Mouse (Mus musculus): ENCODE measurements around the gene Necab3. TPM values are rescaled to one million over a fixed set of nuclear protein-coding genes. Genes with fewer than 3 reads are reported as not detected.

The Necab3 gene
- polyA plus RNA-seq, 1 experiment = 5.1 TPM

DNA sequence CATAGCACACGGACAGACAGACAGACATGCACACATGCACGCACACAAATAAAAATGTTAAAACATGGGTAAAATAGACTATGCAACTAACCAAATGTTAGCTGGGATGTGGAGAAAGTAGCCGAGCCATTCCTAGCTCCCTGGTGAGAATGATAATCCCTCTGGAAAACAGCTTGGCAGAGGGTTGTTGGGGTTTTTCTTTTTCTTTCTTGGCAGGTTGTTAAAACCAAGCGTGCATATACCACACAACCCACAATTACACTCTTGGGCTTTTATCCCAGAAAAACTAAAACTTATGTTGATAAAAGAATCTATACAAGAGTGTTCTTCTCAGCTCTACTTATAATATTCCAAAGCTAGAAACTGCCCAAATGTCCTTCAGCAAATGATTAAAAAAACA lies 30.4 kb upstream of the Necab3 start:
- TF ChIP-seq POLR2A (IDR thresholded peaks at IDR 0.05; ENCODE audit: insufficient read depth, low read length) (no peak), CTCF (IDR thresholded peaks at IDR 0.05; ENCODE audit: low read depth, low read length) (no peak), EP300 (IDR thresholded peaks at IDR 0.05; ENCODE audit: insufficient read depth, low read depth, low read length) (no peak)

DNA sequence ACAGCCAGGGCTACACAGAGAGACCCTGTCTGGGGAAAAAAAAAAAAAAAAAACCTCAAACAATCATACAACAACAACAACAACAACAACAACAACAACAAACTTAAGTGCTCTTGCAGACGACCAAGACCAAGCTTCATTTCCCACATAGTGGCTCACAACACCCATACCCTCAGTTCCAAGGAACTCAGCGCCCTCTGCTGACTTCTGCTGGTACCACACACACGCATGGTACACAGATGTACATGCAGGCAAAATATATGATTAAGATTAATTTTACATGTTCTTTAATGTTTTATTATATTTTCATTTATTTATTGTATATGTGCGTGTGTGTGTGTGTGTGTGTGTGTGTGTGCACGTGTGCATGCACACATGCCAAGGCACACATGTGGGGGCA lies 27.7 kb upstream of the Necab3 start:
- H3K27ac ChIP-seq (ENCODE audit: insufficient read depth, low read length) = no peak overlapping the region
- no peak overlapping the region for H3K4me3 ChIP-seq (ENCODE audit: low read depth, low read length)
- no peaks in the 10 kb centered on the region for H3K4me1 ChIP-seq (ENCODE audit: control insufficient read depth, insufficient read depth, low read length)
- no peaks in the 10 kb centered on the region for H3K36me3 ChIP-seq (ENCODE audit: control insufficient read depth, insufficient read depth, low read length, poor library complexity, severe bottlenecking)
- H3K9ac ChIP-seq (ENCODE audit: low read depth, poor library complexity, severe bottlenecking) = no peak overlapping the region
- no peaks in the 10 kb centered on the region for H3K27me3 ChIP-seq (ENCODE audit: control insufficient read depth, insufficient read depth, low read length, poor library complexity, severe bottlenecking)
- no peaks in the 10 kb centered on the region for H3K9me3 ChIP-seq (replicated peaks; ENCODE audit: control insufficient read depth, insufficient read depth, low read length, poor library complexity, severe bottlenecking)
- peak; percentile 82 for TF ChIP-seq CTCF (IDR thresholded peaks at IDR 0.05; ENCODE audit: low read depth, low read length)
- TF ChIP-seq EP300 (IDR thresholded peaks at IDR 0.05; ENCODE audit: insufficient read depth, low read depth, low read length) = no peak
- TF ChIP-seq POLR2A (IDR thresholded peaks at IDR 0.05; ENCODE audit: insufficient read depth, low read length) = no peak

More for the DNA sequence above, 30.4 kb upstream of the Necab3 start:
- no peaks in the 10 kb centered on the region for H3K9me3 ChIP-seq (replicated peaks; ENCODE audit: control insufficient read depth, insufficient read depth, low read length, poor library complexity, severe bottlenecking)
- no peak overlapping the region for H3K4me3 ChIP-seq (ENCODE audit: low read depth, low read length)
- no peak overlapping the region for H3K27ac ChIP-seq (ENCODE audit: insufficient read depth, low read length)
- no peaks in the 10 kb centered on the region for H3K27me3 ChIP-seq (ENCODE audit: control insufficient read depth, insufficient read depth, low read length, poor library complexity, severe bottlenecking)
- H3K36me3 ChIP-seq (ENCODE audit: control insufficient read depth, insufficient read depth, low read length, poor library complexity, severe bottlenecking) = no peaks in the 10 kb centered on the region
- H3K4me1 ChIP-seq (ENCODE audit: control insufficient read depth, insufficient read depth, low read length) = no peaks in the 10 kb centered on the region
- no peak overlapping the region for H3K9ac ChIP-seq (ENCODE audit: low read depth, poor library complexity, severe bottlenecking)

DNA sequence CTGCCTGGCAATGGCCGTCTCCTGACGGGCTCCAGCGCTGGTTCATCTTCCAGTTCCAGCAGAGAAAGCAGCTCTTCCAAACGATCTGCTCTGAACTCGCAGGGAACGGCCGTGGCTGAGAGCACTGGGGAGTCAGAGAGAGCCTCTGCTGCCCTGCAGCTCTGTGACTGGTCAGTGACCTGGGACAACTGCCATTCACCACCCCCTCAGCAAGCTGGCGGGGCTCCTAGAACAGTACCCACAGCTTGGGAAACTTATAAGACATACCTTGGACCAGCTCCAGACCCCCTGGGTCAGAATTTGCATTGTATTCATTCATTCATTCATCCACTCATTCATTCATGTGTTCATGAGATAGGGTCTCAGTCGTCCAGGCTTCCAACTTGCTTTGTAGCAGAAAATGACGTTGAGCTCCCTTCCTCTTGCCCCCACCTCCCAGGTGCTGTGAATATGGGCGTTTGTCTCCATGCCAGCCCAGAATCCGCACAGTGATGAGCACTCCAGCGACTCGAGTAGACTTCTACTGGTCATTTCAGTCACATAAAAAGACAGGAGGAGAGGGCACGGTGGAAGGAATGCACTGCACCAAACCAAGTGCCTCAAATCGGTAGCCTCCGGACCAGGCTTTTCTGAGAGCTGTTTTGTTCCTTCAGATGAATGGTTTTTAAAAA lies 26.4 kb upstream of the Necab3 start:
- no peak for TF ChIP-seq CTCF (IDR thresholded peaks at IDR 0.05; ENCODE audit: low read depth, low read length)
- TF ChIP-seq POLR2A (IDR thresholded peaks at IDR 0.05; ENCODE audit: insufficient read depth, low read length) = no peak
- no peak for TF ChIP-seq EP300 (IDR thresholded peaks at IDR 0.05; ENCODE audit: insufficient read depth, low read depth, low read length)
- Histone ChIP-seq H3K9ac (ENCODE audit: low read depth, poor library complexity, severe bottlenecking) (no peak overlapping the region), H3K36me3 (ENCODE audit: control insufficient read depth, insufficient read depth, low read length, poor library complexity, severe bottlenecking) (no peaks in the 10 kb centered on the region), H3K27ac (ENCODE audit: insufficient read depth, low read length) (no peak overlapping the region), H3K4me3 (ENCODE audit: low read depth, low read length) (no peak overlapping the region), H3K27me3 (ENCODE audit: control insufficient read depth, insufficient read depth, low read length, poor library complexity, severe bottlenecking) (no peaks in the 10 kb centered on the region), H3K4me1 (ENCODE audit: control insufficient read depth, insufficient read depth, low read length) (no peaks in the 10 kb centered on the region), H3K9me3 (replicated peaks; ENCODE audit: control insufficient read depth, insufficient read depth, low read length, poor library complexity, severe bottlenecking) (no peaks in the 10 kb centered on the region)

DNA sequence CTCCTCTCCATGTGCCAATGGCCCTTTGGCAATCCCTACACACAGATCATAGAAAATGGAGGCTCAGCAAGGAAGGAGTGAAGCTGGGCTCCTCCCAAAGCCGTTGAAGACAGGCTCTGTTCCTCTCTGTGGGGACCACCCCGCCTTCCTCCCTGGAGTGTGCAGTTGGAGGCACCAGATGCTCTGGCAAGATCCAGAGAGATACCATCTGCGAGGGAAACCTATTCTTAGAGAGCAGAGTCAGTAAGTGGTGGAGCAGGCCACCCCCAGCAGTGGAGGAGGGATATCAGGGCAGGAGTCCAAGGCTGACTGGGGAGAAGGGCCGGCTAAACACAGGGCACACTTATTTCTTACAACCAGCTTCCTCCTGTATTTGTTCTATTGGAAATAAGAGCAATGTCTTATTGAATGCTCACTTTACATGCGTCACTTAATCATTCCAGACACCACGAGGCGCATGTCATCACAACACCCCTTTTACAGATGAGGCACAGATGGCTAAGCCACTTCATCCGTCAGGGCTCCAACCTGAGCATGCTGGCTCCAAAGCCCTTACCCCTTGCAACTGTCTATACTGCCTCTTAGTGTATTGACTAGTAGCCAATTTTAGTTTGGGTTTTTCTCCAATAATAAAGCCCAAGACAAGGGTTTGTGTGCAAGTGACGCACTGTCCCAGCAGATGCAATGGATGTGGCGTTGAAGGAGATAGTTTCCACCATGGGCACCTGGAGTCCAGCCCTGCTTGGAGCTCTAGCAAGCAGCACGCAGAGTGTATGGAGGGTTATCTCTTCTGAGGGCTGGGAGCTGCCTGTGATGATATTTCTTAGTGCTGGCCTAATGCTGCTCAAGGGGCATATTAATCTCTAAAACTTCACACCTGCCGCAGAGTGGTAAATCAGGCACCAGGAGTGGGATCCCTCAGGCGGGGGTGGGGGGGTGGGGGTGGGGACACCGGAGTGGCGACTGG lies 25.5 kb upstream of the Necab3 start:
- no peak for TF ChIP-seq CTCF (IDR thresholded peaks at IDR 0.05; ENCODE audit: low read depth, low read length)
- TF ChIP-seq POLR2A (IDR thresholded peaks at IDR 0.05; ENCODE audit: insufficient read depth, low read length) = no peak
- no peak for TF ChIP-seq EP300 (IDR thresholded peaks at IDR 0.05; ENCODE audit: insufficient read depth, low read depth, low read length)
- Histone ChIP-seq H3K36me3 (ENCODE audit: control insufficient read depth, insufficient read depth, low read length, poor library complexity, severe bottlenecking) (no peaks in the 10 kb centered on the region), H3K4me3 (ENCODE audit: low read depth, low read length) (no peak overlapping the region), H3K27ac (ENCODE audit: insufficient read depth, low read length) (no peak overlapping the region), H3K9ac (ENCODE audit: low read depth, poor library complexity, severe bottlenecking) (no peak overlapping the region), H3K9me3 (replicated peaks; ENCODE audit: control insufficient read depth, insufficient read depth, low read length, poor library complexity, severe bottlenecking) (no peaks in the 10 kb centered on the region), H3K4me1 (ENCODE audit: control insufficient read depth, insufficient read depth, low read length) (no peaks in the 10 kb centered on the region), H3K27me3 (ENCODE audit: control insufficient read depth, insufficient read depth, low read length, poor library complexity, severe bottlenecking) (no peaks in the 10 kb centered on the region)

DNA sequence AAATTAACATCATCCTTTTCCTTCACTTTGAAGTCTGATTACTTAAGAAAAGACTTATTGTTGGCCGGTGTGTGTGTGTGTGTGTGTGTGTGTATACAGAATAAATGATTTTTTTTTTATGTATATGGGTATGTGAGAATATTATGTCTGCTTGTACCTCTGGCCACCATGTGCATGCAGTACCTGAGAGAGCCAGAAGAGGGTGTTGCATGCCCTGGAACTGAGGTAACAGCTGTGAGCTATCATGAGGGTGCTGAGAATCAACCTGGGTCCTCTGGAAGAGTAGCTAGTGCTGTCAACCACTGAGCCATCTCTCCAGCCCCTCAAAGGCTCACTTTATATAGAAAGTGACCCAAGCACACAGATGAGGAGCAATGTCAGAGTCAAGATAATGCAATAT lies 22.7 kb upstream of the Necab3 start:
- H3K36me3 ChIP-seq (ENCODE audit: control insufficient read depth, insufficient read depth, low read length, poor library complexity, severe bottlenecking) = no peaks in the 10 kb centered on the region
- TF ChIP-seq POLR2A (IDR thresholded peaks at IDR 0.05; ENCODE audit: insufficient read depth, low read length) (no peak), CTCF (IDR thresholded peaks at IDR 0.05; ENCODE audit: low read depth, low read length) (peak; percentile 41)
- H3K27me3 ChIP-seq (ENCODE audit: control insufficient read depth, insufficient read depth, low read length, poor library complexity, severe bottlenecking) = no peaks in the 10 kb centered on the region
- peaks cover 2% of the 10 kb centered on the region for H3K4me1 ChIP-seq (ENCODE audit: control insufficient read depth, insufficient read depth, low read length)
- H3K9me3 ChIP-seq (replicated peaks; ENCODE audit: control insufficient read depth, insufficient read depth, low read length, poor library complexity, severe bottlenecking) = no peaks in the 10 kb centered on the region
- H3K4me3 ChIP-seq (ENCODE audit: low read depth, low read length) = no peak overlapping the region
- H3K27ac ChIP-seq (ENCODE audit: insufficient read depth, low read length) = no peak overlapping the region
- no peak overlapping the region for H3K9ac ChIP-seq (ENCODE audit: low read depth, poor library complexity, severe bottlenecking)

DNA sequence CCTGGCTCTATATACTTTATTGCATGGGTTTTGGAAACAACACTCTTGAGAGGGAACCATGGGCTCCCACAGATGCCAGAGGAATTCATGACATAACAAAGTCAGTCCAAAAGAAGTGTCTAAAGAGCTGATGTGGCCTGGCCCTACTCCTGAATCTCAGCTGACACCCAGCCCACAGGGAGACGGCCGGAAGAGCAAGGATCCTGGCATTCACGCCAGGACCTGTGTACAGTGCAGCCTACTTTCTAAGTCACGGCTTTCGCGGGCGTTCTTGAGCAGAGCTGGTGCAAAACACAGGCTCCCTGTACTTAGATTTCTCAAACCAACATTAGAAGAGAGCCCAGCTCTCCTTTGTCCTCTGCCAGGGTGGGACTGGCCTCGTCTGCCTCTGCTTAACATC lies 21.9 kb upstream of the Necab3 start:
- no peak overlapping the region for H3K4me3 ChIP-seq (ENCODE audit: low read depth, low read length)
- H3K27me3 ChIP-seq (ENCODE audit: control insufficient read depth, insufficient read depth, low read length, poor library complexity, severe bottlenecking) = no peaks in the 10 kb centered on the region
- TF ChIP-seq EP300 (IDR thresholded peaks at IDR 0.05; ENCODE audit: insufficient read depth, low read depth, low read length) (no peak), CTCF (IDR thresholded peaks at IDR 0.05; ENCODE audit: low read depth, low read length) (no peak), POLR2A (IDR thresholded peaks at IDR 0.05; ENCODE audit: insufficient read depth, low read length) (no peak)
- H3K36me3 ChIP-seq (ENCODE audit: control insufficient read depth, insufficient read depth, low read length, poor library complexity, severe bottlenecking) = no peaks in the 10 kb centered on the region
- no peak overlapping the region for H3K27ac ChIP-seq (ENCODE audit: insufficient read depth, low read length)
- H3K4me1 ChIP-seq (ENCODE audit: control insufficient read depth, insufficient read depth, low read length) = peaks cover 3% of the 10 kb centered on the region
- H3K9ac ChIP-seq (ENCODE audit: low read depth, poor library complexity, severe bottlenecking) = no peak overlapping the region
- H3K9me3 ChIP-seq (replicated peaks; ENCODE audit: control insufficient read depth, insufficient read depth, low read length, poor library complexity, severe bottlenecking) = no peaks in the 10 kb centered on the region
